Mouse (Mus musculus): ENCODE data around the gene Bzw1. TPM values are rescaled to one million over a fixed set of nuclear protein-coding genes. Genes with fewer than 3 reads are reported as not detected.

Gene Bzw1
- total and polyA plus RNA-seq, 2 experiments: 16.1 to 103 TPM

- Histone ChIP-seq H3K79me2 (ENCODE audit: control insufficient read depth, insufficient read depth, low read length) (no peaks in the 10 kb centered on the region), H3K27me3 (ENCODE audit: control insufficient read depth, insufficient read depth, low read length) (no peaks in the 10 kb centered on the region), H3K4me1 (ENCODE audit: control insufficient read depth, insufficient read depth, low read length) (no peaks in the 10 kb centered on the region), H3K36me3 (ENCODE audit: control insufficient read depth, insufficient read depth, low read length) (peaks cover 59% of the 10 kb centered on the region), H3K27ac (replicated peaks; ENCODE audit: insufficient read depth, low read depth, low read length) (no peak overlapping the region), H3K4me3 (ENCODE audit: insufficient read depth, low read depth, low read length) (no peak overlapping the region), H3K9ac (ENCODE audit: low read depth, low read length) (no peak overlapping the region)
- WGBS: 78% methylated on average over 3 of the region's 3 CpGs
- TF ChIP-seq POLR2A (IDR thresholded peaks at IDR 0.05; ENCODE audit: extremely low read depth, insufficient read depth, low read length): no peak
- TF ChIP-seq CTCF (IDR thresholded peaks at IDR 0.05; ENCODE audit: low read depth, low read length): no peak
- DNase-seq (ENCODE audit: extremely low read depth, low read depth, low spot score): no peak
Observed at GRCm38 (mm10) chr1:58410198-58410588, 17.5 kb downstream of the Bzw1 start.

- no peak overlapping the region for H3K27ac ChIP-seq (replicated peaks; ENCODE audit: insufficient read depth, low read depth, low read length)
- H3K36me3 ChIP-seq (ENCODE audit: control insufficient read depth, insufficient read depth, low read length): peaks cover 60% of the 10 kb centered on the region
- no peak overlapping the region for H3K9ac ChIP-seq (ENCODE audit: low read depth, low read length)
- TF ChIP-seq CTCF (IDR thresholded peaks at IDR 0.05; ENCODE audit: low read depth, low read length) (no peak), POLR2A (IDR thresholded peaks at IDR 0.05; ENCODE audit: extremely low read depth, insufficient read depth, low read length) (no peak)
- no peak for DNase-seq (ENCODE audit: extremely low read depth, low read depth, low spot score)
- H3K27me3 ChIP-seq (ENCODE audit: control insufficient read depth, insufficient read depth, low read length): no peaks in the 10 kb centered on the region
- WGBS: 91% methylated on average over 7 of the region's 7 CpGs
- no peak overlapping the region for H3K4me3 ChIP-seq (ENCODE audit: insufficient read depth, low read depth, low read length)
- H3K79me2 ChIP-seq (ENCODE audit: control insufficient read depth, insufficient read depth, low read length): no peaks in the 10 kb centered on the region
- no peaks in the 10 kb centered on the region; the same call in 1 of the 2 replicates for H3K4me1 ChIP-seq (ENCODE audit: control insufficient read depth, insufficient read depth, low read length)
Observed at GRCm38 (mm10) chr1:58410776-58411175, 18.1 kb downstream of the Bzw1 start.

GRCm38 (mm10) chr1:58415442-58415841 is 22.7 kb downstream of the Bzw1 start:
- Histone ChIP-seq H3K27ac (replicated peaks; ENCODE audit: insufficient read depth, low read depth, low read length) (no peak overlapping the region), H3K4me1 (ENCODE audit: control insufficient read depth, insufficient read depth, low read length) (peaks cover 6% of the 10 kb centered on the region), H3K9ac (ENCODE audit: low read depth, low read length) (no peak overlapping the region), H3K27me3 (ENCODE audit: control insufficient read depth, insufficient read depth, low read length) (no peaks in the 10 kb centered on the region), H3K79me2 (ENCODE audit: control insufficient read depth, insufficient read depth, low read length) (no peaks in the 10 kb centered on the region; the same call in 1 of the 2 replicates), H3K4me3 (ENCODE audit: insufficient read depth, low read depth, low read length) (no peak overlapping the region), H3K36me3 (ENCODE audit: control insufficient read depth, insufficient read depth, low read length) (peaks cover 90% of the 10 kb centered on the region)
- 38% methylated on average over 1 of the region's 1 CpGs for WGBS
- TF ChIP-seq POLR2A (IDR thresholded peaks at IDR 0.05; ENCODE audit: extremely low read depth, insufficient read depth, low read length) (no peak), CTCF (IDR thresholded peaks at IDR 0.05; ENCODE audit: low read depth, low read length) (no peak)
- DNase-seq (ENCODE audit: extremely low read depth, low read depth, low spot score): no peak

GRCm38 (mm10) chr1:58416048-58416447 is 23.4 kb downstream of the Bzw1 start:
- no peak for TF ChIP-seq POLR2A (IDR thresholded peaks at IDR 0.05; ENCODE audit: extremely low read depth, insufficient read depth, low read length)
- TF ChIP-seq CTCF (IDR thresholded peaks at IDR 0.05; ENCODE audit: low read depth, low read length): no peak
- WGBS: 79% methylated on average over 2 of the region's 2 CpGs
- DNase-seq (ENCODE audit: extremely low read depth, low read depth, low spot score): no peak

GRCm38 (mm10) chr1:58420032-58420431 is 27.3 kb downstream of the Bzw1 start:
- H3K36me3 ChIP-seq (ENCODE audit: control insufficient read depth, insufficient read depth, low read length): peaks cover 57% of the 10 kb centered on the region
- H3K9ac ChIP-seq (ENCODE audit: low read depth, low read length): no peak overlapping the region
- no peak for DNase-seq (ENCODE audit: extremely low read depth, low read depth, low spot score)
- no peak for TF ChIP-seq POLR2A (IDR thresholded peaks at IDR 0.05; ENCODE audit: extremely low read depth, insufficient read depth, low read length)
- 27% methylated on average over 10 of the region's 10 CpGs for WGBS
- no peak overlapping the region for H3K4me3 ChIP-seq (ENCODE audit: insufficient read depth, low read depth, low read length)
- H3K79me2 ChIP-seq (ENCODE audit: control insufficient read depth, insufficient read depth, low read length): peaks cover 12% of the 10 kb centered on the region; the same call in 1 of the 2 replicates
- peaks cover 18% of the 10 kb centered on the region for H3K4me1 ChIP-seq (ENCODE audit: control insufficient read depth, insufficient read depth, low read length)
- H3K27me3 ChIP-seq (ENCODE audit: control insufficient read depth, insufficient read depth, low read length): no peaks in the 10 kb centered on the region
- no peak overlapping the region for H3K27ac ChIP-seq (replicated peaks; ENCODE audit: insufficient read depth, low read depth, low read length)

More at GRCm38 (mm10) chr1:58416048-58416447, 23.4 kb downstream of the Bzw1 start:
- no peak overlapping the region for H3K9ac ChIP-seq (ENCODE audit: low read depth, low read length)
- no peak overlapping the region for H3K27ac ChIP-seq (replicated peaks; ENCODE audit: insufficient read depth, low read depth, low read length)
- H3K36me3 ChIP-seq (ENCODE audit: control insufficient read depth, insufficient read depth, low read length): peaks cover 87% of the 10 kb centered on the region
- H3K79me2 ChIP-seq (ENCODE audit: control insufficient read depth, insufficient read depth, low read length): peaks cover 2% of the 10 kb centered on the region; the same call in 1 of the 2 replicates
- H3K4me3 ChIP-seq (ENCODE audit: insufficient read depth, low read depth, low read length): no peak overlapping the region
- no peaks in the 10 kb centered on the region for H3K27me3 ChIP-seq (ENCODE audit: control insufficient read depth, insufficient read depth, low read length)
- peaks cover 10% of the 10 kb centered on the region for H3K4me1 ChIP-seq (ENCODE audit: control insufficient read depth, insufficient read depth, low read length)

GRCm38 (mm10) chr1:58420961-58421360 is 28.3 kb downstream of the Bzw1 start:
- peaks cover 12% of the 10 kb centered on the region; the same call in 1 of the 2 replicates for H3K79me2 ChIP-seq (ENCODE audit: control insufficient read depth, insufficient read depth, low read length)
- H3K4me3 ChIP-seq (ENCODE audit: insufficient read depth, low read depth, low read length): no peak overlapping the region
- H3K27me3 ChIP-seq (ENCODE audit: control insufficient read depth, insufficient read depth, low read length): no peaks in the 10 kb centered on the region
- peaks cover 50% of the 10 kb centered on the region for H3K36me3 ChIP-seq (ENCODE audit: control insufficient read depth, insufficient read depth, low read length)
- DNase-seq (ENCODE audit: extremely low read depth, low read depth, low spot score): no peak
- peaks cover 18% of the 10 kb centered on the region for H3K4me1 ChIP-seq (ENCODE audit: control insufficient read depth, insufficient read depth, low read length)
- WGBS: 11% methylated on average over 7 of the region's 7 CpGs
- H3K27ac ChIP-seq (replicated peaks; ENCODE audit: insufficient read depth, low read depth, low read length): no peak overlapping the region
- H3K9ac ChIP-seq (ENCODE audit: low read depth, low read length): no peak overlapping the region
- TF ChIP-seq POLR2A (IDR thresholded peaks at IDR 0.05; ENCODE audit: extremely low read depth, insufficient read depth, low read length) (no peak), CTCF (IDR thresholded peaks at IDR 0.05; ENCODE audit: low read depth, low read length) (no peak)

All from liver, adult 2 months (tissue).